Mouse (Mus musculus) MEL (cell line): Measurements from ENCODE around the gene Krtcap3. TPM values are rescaled to one million over a fixed set of nuclear protein-coding genes. Genes with fewer than 3 reads are reported as not detected.
A peak's percentile ranks its signal among the peaks of the same experiment; 100 is the strongest.

ENCODE experiments used
- DNase-seq: peaks from one replicate; pipeline ENCODE4 v3.0.0; 2011; ENCODE audit warnings: low read depth, low spot score
- H3K27ac ChIP-seq: 2 replicates; pipeline ENCODE4 v1.5.1; 2012; ENCODE audit warnings: low read depth, mild to moderate bottlenecking, control low read depth, low read length, moderate library complexity; ENCODE audit not compliant: control insufficient read depth
- H3K27me3 ChIP-seq, 2 experiments: fragments of 150-350 bp in 1 of 2; sonication (generic) in 1 of 2; 2 replicates each; pipeline ENCODE4 v1.6.1; 2012; ENCODE audit warnings: low read length in 2 of 2, mild to moderate bottlenecking in 2 of 2, improper control_type of control experiment in 1 of 2, moderate library complexity in 1 of 2; ENCODE audit not compliant: insufficient read depth in 2 of 2, control insufficient read depth in 1 of 2
- H3K36me3 ChIP-seq, 2 experiments: 2 replicates each; pipeline ENCODE4 v1.6.1; 2012 to 2014; ENCODE audit warnings: low read length in 2 of 2, improper control_type of control experiment in 1 of 2, inconsistent platforms in 1 of 2, mild to moderate bottlenecking in 1 of 2; ENCODE audit not compliant: insufficient read depth in 2 of 2, control insufficient read depth in 1 of 2
- H3K4me1 ChIP-seq, 2 experiments: fragments of 150-350 bp in 1 of 2; sonication (generic) in 1 of 2; 2 replicates each; pipeline ENCODE4 v1.6.1; 2012; ENCODE audit warnings: low read length in 2 of 2, improper control_type of control experiment in 1 of 2, mild to moderate bottlenecking in 1 of 2; ENCODE audit not compliant: insufficient read depth in 2 of 2, control insufficient read depth in 1 of 2
- H3K4me3 ChIP-seq, 2 experiments: fragments of 150-350 bp in 1 of 2; sonication (generic) in 1 of 2; 2 replicates each; pipeline ENCODE4 v1.5.1; 2012; ENCODE audit warnings: low read depth in 2 of 2, low read length in 2 of 2, mild to moderate bottlenecking in 2 of 2, moderate library complexity in 2 of 2, control low read depth in 1 of 2, improper control_type of control experiment in 1 of 2; ENCODE audit not compliant: control insufficient read depth in 1 of 2, insufficient read depth in 1 of 2
- H3K79me2 ChIP-seq: 2 replicates; pipeline ENCODE4 v1.6.1; 2012; ENCODE audit warnings: mild to moderate bottlenecking, low read length, moderate library complexity; ENCODE audit not compliant: control insufficient read depth, poor library complexity, insufficient read depth
- H3K9ac ChIP-seq: 2 replicates; pipeline ENCODE4 v1.6.1; 2012; ENCODE audit warnings: low read depth, mild to moderate bottlenecking, control low read depth, low read length, moderate library complexity; ENCODE audit not compliant: control insufficient read depth, poor library complexity, severe bottlenecking
- H3K9me3 ChIP-seq: fragments of 150-350 bp; sonication (generic); replicated peaks from 2 replicates; pipeline ENCODE4 v1.6.1; 2012; ENCODE audit warnings: mild to moderate bottlenecking, low read length, improper control_type of control experiment, moderate library complexity; ENCODE audit not compliant: insufficient read depth
- CHD2 ChIP-seq: IDR thresholded peaks from 2 replicates; pipeline ENCODE4 v1.6.1; 2011; ENCODE audit warnings: low read length, improper control_type of control experiment
- EP300 ChIP-seq, 2 experiments: IDR thresholded peaks; 2 replicates each; pipeline ENCODE4 v1.6.1; 2011; ENCODE audit warnings: improper control_type of control experiment in 2 of 2, low read length in 2 of 2, low read depth in 1 of 2, mild to moderate bottlenecking in 1 of 2
- ETS1 ChIP-seq: IDR thresholded peaks from 2 replicates; pipeline ENCODE4 v1.6.1; 2012; ENCODE audit warnings: low read depth, mild to moderate bottlenecking, inconsistent platforms, low read length, improper control_type of control experiment, moderate library complexity
- GABPA ChIP-seq: IDR thresholded peaks from 2 replicates; pipeline ENCODE4 v1.6.1; 2012; ENCODE audit warnings: low read depth, mild to moderate bottlenecking, inconsistent platforms, low read length, improper control_type of control experiment, moderate library complexity
- GATA1 ChIP-seq: IDR thresholded peaks from 2 replicates; pipeline ENCODE4 v1.6.1; 2011; ENCODE audit warnings: low read depth, low read length, improper control_type of control experiment
- HCFC1 ChIP-seq: IDR thresholded peaks from 2 replicates; pipeline ENCODE4 v1.6.1; 2012; ENCODE audit warnings: low read depth, mild to moderate bottlenecking, inconsistent platforms, low read length, improper control_type of control experiment, moderate library complexity
- JUND ChIP-seq: IDR thresholded peaks from 2 replicates; pipeline ENCODE4 v1.6.1; 2011; ENCODE audit warnings: low read depth, mild to moderate bottlenecking, improper control_type of control experiment, low read length
- KAT2A ChIP-seq: conservative IDR thresholded peaks from 2 replicates; pipeline ENCODE4 v1.6.1; 2012; ENCODE audit warnings: low read depth, low read length, improper control_type of control experiment, inconsistent platforms
- MAX ChIP-seq: IDR thresholded peaks from 2 replicates; pipeline ENCODE4 v1.6.1; 2011; ENCODE audit warnings: low read length, improper control_type of control experiment
- MAZ ChIP-seq: IDR thresholded peaks from 2 replicates; pipeline ENCODE4 v1.6.1; 2012; ENCODE audit warnings: low read depth, mild to moderate bottlenecking, inconsistent platforms, low read length, improper control_type of control experiment
- MEF2A ChIP-seq: IDR thresholded peaks from 2 replicates; pipeline ENCODE4 v1.6.1; 2014; ENCODE audit warnings: low read depth, mild to moderate bottlenecking, inconsistent platforms, low read length, improper control_type of control experiment; ENCODE audit not compliant: poor library complexity, insufficient replicate concordance, severe bottlenecking; ENCODE audit errors: extremely low read depth
- MXI1 ChIP-seq: IDR thresholded peaks from 2 replicates; pipeline ENCODE4 v1.6.1; 2011; ENCODE audit warnings: mild to moderate bottlenecking, low read depth, low read length, improper control_type of control experiment
- MYB ChIP-seq: IDR thresholded peaks from 2 replicates; pipeline ENCODE4 v1.6.1; 2011; ENCODE audit warnings: mild to moderate bottlenecking, low read depth, low read length, improper control_type of control experiment
- MYC ChIP-seq: IDR thresholded peaks from 2 replicates; pipeline ENCODE4 v1.6.1; 2011; ENCODE audit warnings: low read depth, mild to moderate bottlenecking, low read length, improper control_type of control experiment, moderate library complexity
- NELFE ChIP-seq: IDR thresholded peaks from 2 replicates; pipeline ENCODE4 v1.6.1; 2011; ENCODE audit warnings: low read depth, low read length, improper control_type of control experiment
- POLR2A ChIP-seq, 2 experiments: IDR thresholded peaks; 2 replicates each; pipeline ENCODE4 v1.6.1; 2011 to 2012; ENCODE audit warnings: low read length in 2 of 2, mild to moderate bottlenecking in 2 of 2, control low read depth in 1 of 2, improper control_type of control experiment in 1 of 2, low read depth in 1 of 2, moderate library complexity in 1 of 2; ENCODE audit not compliant: control insufficient read depth in 1 of 2, insufficient read depth in 1 of 2, poor library complexity in 1 of 2
- POLR2AphosphoS5 ChIP-seq: IDR thresholded peaks from 2 replicates; pipeline ENCODE4 v1.6.1; 2012; ENCODE audit warnings: low read depth, borderline replicate concordance, mild to moderate bottlenecking, inconsistent platforms, low read length, moderate library complexity, mixed read lengths
- RCOR1 ChIP-seq: IDR thresholded peaks from 2 replicates; pipeline ENCODE4 v1.6.1; 2012; ENCODE audit warnings: low read depth, mild to moderate bottlenecking, inconsistent platforms, low read length, improper control_type of control experiment
- SIN3A ChIP-seq: IDR thresholded peaks from 2 replicates; pipeline ENCODE4 v1.6.1; 2012; ENCODE audit warnings: low read length, improper control_type of control experiment, inconsistent platforms
- TAL1 ChIP-seq: IDR thresholded peaks from 2 replicates; pipeline ENCODE4 v1.6.1; 2012; ENCODE audit warnings: mild to moderate bottlenecking, inconsistent platforms, low read length, moderate library complexity, mixed read lengths
- TBP ChIP-seq: IDR thresholded peaks from 2 replicates; pipeline ENCODE4 v1.8.0; 2011; ENCODE audit warnings: low read depth, low read length, improper control_type of control experiment
- USF1 ChIP-seq: IDR thresholded peaks from 2 replicates; pipeline ENCODE4 v1.6.1; 2014; ENCODE audit warnings: low read depth, mild to moderate bottlenecking, inconsistent platforms, low read length, improper control_type of control experiment, moderate library complexity
- ZC3H11A ChIP-seq: IDR thresholded peaks from 2 replicates; pipeline ENCODE4 v1.6.1; 2012; ENCODE audit warnings: low read depth, mild to moderate bottlenecking, inconsistent platforms, low read length, improper control_type of control experiment
- ZKSCAN1 ChIP-seq: IDR thresholded peaks from 2 replicates; pipeline ENCODE4 v1.6.1; 2012; ENCODE audit warnings: low read depth, mild to moderate bottlenecking, inconsistent platforms, low read length, improper control_type of control experiment, moderate library complexity
- ZMIZ1 ChIP-seq: IDR thresholded peaks from 2 replicates; pipeline ENCODE4 v1.6.1; 2012; ENCODE audit warnings: low read depth, mild to moderate bottlenecking, inconsistent platforms, low read length, improper control_type of control experiment, moderate library complexity
- ZNF384 ChIP-seq: IDR thresholded peaks from 2 replicates; pipeline ENCODE4 v1.6.1; 2012; ENCODE audit warnings: low read depth, mild to moderate bottlenecking, inconsistent platforms, low read length, improper control_type of control experiment
- polyA plus RNA-seq, 2 experiments: library from polyadenylated mRNA; stranded (reverse) in 1 of 2; unstranded in 1 of 2; fragments of >175 nt in 1 of 2; fragments of >200 nt in 1 of 2; gene quantifications; 2 replicates each; pipeline versions ENCODE4 v1.2.1 to v1.2.4; 2012; ENCODE audit warnings: low replicate concordance in 2 of 2, low read depth in 1 of 2; ENCODE audit not compliant: insufficient read length in 2 of 2, insufficient read depth in 1 of 2, missing spikeins in 1 of 2
- total RNA-seq: library from RNA; depleted of rRNA; stranded (reverse); fragments of 300-350 nt; gene quantifications from 2 replicates; pipeline ENCODE4 v1.2.3, GENCODE M21; 2012

Gene Krtcap3
- total and polyA plus RNA-seq, 3 experiments = 1.2 to 3.3 TPM; not detected in 1

- no peak overlapping the region for H3K27ac ChIP-seq
- H3K36me3 ChIP-seq = peaks cover 0 to 21% of the 10 kb centered on the region in 2 experiments; a peak in 2 of 4 replicates
- H3K79me2 ChIP-seq = no peaks in the 10 kb centered on the region
- no peak overlapping the region for H3K9ac ChIP-seq
- H3K4me3 ChIP-seq = no peak overlapping the region
- H3K27me3 ChIP-seq = no peaks in the 10 kb centered on the region
- no peak for TF ChIP-seq TBP
- no peak for TF ChIP-seq MXI1
- no peak for TF ChIP-seq MAZ
- no peak for TF ChIP-seq SIN3A
- TF ChIP-seq MYB = no peak
- TF ChIP-seq ZNF384 = no peak
- no peak for TF ChIP-seq TAL1
- no peak for TF ChIP-seq MEF2A
- no peak for TF ChIP-seq ZC3H11A
- TF ChIP-seq HCFC1 = no peak
- TF ChIP-seq ZMIZ1 = no peak
- no peak for TF ChIP-seq POLR2A (IDR thresholded peaks at IDR 0.05; ENCODE audit: control insufficient read depth in 1 of 2, insufficient read depth in 1 of 2, low read depth in 1 of 2, low read length in 2 of 2, poor library complexity in 1 of 2)
- no peak for TF ChIP-seq CHD2
- TF ChIP-seq USF1 = no peak
- peaks cover 12 to 25% of the 10 kb centered on the region in 2 experiments for H3K4me1 ChIP-seq
- no peaks in the 10 kb centered on the region for H3K9me3 ChIP-seq
- DNase-seq = no peak
These were observed 37.2 kb downstream of the Krtcap3 start for GRCm38 (mm10) chr5:31288655-31289054.

- Histone ChIP-seq H3K27ac (peak overlapping the region; percentile 78), H3K9me3 (no peaks in the 10 kb centered on the region), H3K4me1 (peaks cover 12 to 25% of the 10 kb centered on the region in 2 experiments), H3K79me2 (no peaks in the 10 kb centered on the region), H3K9ac (peak overlapping the region; percentile 60), H3K27me3 (no peaks in the 10 kb centered on the region), H3K4me3 (peak overlapping the region; percentile 69 to 83), H3K36me3 (peaks cover 0 to 21% of the 10 kb centered on the region in 2 experiments; a peak in 2 of 4 replicates)
- TF ChIP-seq GABPA (no peak), MAX (no peak), NELFE (no peak), KAT2A (no peak), HCFC1 (no peak), EP300 (IDR thresholded peaks at IDR 0.05; ENCODE audit: low read depth in 1 of 2, low read length in 2 of 2) (peak; percentile 27 to 41; a peak in 2 of 4 replicates), RCOR1 (no peak), ZMIZ1 (no peak), USF1 (no peak), GATA1 (peak; percentile 45; the same call in 1 of the 2 replicates), MEF2A (no peak), JUND (0 out of 2 replicates have a peak, but pooled peaks have one; percentile 49), MYC (no peak), ZKSCAN1 (no peak), ETS1 (peak; percentile 67), TAL1 (peak; percentile 57), POLR2AphosphoS5 (no peak)
- peak; percentile 56 for DNase-seq
These were observed 38.2 kb downstream of the Krtcap3 start for GRCm38 (mm10) chr5:31289626-31290230.
